In the genomic region with DNA sequence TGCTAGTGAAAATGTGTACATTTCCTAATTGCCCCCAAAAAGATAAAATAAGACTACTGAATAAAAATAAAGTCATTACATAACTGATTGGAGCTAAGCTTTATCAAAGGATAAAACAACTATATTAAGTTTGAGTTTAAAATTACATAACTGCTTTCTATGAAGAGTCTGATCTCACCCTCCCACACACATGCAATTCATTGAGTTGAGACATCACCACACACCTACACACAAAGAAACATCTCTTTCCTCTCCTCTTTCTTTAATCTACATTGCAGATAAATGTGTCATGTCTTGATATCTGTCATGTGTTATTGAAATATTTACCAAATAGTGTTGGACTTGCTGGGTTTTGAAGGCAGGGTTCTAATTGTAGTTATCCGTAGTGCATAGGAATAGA, we compare ENCODE assay signal across 14 mouse cellular contexts.
"Had no signal": no experiment of that assay in that cellular context is flagged by ENCODE, and none has a peak within 500 bp of the region (broad histone marks: within the 10 kb centered on the region; RNA-seq: fewer than 3 reads in every experiment).

No protein-coding gene starts in this region.

- ATAC-seq: inflammation-experienced regulatory T-cells, adult 6 months; intestine, embryonic 16.5 days; liver, embryonic 12.5 days had no signal

- DNase-seq: kidney, adult 18-20 months; kidney, adult 9 months; kidney, postnatal 14 days; kidney, postnatal 4 days; layer of hippocampus, postnatal 36 days; liver; lung, adult 18-20 months; lung, postnatal 10 days; lung, postnatal 36 days; right cerebral cortex, postnatal 25 days; thymus, postnatal 25 days had no signal
